Mouse (Mus musculus) WW6 (cell line): Measurements from ENCODE around the gene Rnf213.
"Not testable (repeated sequence)": the region's sequence is repeated elsewhere in the genome, so short reads cannot be mapped to it uniquely, and the experiment has no call there.

ENCODE experiments used
- DNase-seq: peaks from one replicate; pipeline ENCODE4 v3.0.0-alpha.2; 2013; ENCODE audit warnings: low read depth, low spot score

The Rnf213 gene

DNA sequence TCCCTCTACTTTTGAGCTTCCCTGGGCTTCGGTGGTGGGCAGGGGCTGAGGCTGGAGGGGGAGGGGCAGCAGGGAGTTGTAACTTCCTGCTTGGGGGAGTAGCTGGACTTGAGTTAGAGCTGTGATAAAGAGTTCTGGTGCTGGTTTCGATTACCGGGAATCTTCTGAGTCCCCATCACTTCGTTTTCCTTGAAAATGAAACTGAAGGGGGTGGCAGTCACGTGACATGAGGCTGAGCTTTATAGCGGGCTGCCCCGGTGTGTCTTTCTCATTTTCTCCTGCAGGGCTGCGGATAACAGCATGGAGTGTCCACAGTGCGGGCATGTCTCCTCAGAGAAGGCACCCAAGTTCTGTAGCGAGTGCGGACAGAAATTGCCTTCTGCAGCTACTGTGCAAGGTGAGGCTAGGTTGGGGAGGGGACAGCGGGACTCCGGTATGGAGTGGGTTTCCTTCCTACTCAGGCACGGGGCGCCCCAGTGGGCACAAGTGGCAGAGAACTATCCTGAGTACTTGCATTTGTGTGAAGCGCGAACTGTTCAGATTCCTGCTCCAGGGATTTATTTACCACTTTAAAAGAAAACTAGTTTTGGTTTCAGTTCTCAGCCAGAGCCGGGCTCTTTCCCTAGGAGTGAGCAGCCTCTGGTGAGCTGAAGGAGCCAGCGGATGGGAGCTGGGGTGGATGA is at the start of gene Rnf213:
Rnf213 (plus strand) TSS at position 301 of the 683 bp plus-strand sequence.
- DNase-seq: no peak

DNA sequence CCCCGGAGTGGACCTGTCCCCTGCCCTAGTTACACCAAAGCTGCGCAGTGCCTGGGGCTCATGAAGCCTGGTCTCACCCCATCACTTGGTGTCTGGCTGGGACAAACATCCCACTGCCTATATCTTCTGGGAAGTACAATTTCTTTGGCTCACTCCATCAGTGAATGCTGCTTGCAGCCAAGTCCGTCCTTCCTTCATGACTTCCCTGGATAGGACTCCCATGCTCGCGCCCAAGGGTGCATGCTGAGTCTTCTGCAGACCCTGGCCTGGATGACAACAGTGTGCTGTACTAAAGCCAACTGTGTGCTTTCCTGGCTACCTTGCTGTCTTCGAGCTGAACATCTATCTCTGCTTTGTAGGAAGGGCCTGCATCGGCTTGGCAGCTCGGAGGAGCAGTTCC is 48.7 kb upstream of the Rnf213 start:
- DNase-seq: no peak

DNA sequence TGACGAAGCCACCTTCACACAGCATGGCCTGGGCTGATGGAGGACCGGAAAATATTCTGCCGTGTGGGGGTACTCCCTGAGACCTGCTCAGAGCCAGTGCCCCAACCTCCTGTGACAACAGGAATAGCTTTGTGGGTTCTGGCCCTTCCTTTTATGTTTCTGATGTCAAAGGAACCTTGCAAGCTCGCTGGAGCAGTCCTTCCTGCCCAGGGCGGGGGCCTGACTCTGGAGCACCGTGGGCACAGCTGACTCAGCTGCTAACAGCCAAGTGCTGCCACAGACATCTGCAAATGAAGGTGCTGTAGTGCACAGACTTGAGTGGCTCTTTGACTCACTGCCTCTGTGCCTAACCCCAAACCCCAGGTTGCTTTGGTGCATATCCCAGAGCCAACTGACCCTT is 48.0 kb upstream of the Rnf213 start:
- no peak for DNase-seq

DNA sequence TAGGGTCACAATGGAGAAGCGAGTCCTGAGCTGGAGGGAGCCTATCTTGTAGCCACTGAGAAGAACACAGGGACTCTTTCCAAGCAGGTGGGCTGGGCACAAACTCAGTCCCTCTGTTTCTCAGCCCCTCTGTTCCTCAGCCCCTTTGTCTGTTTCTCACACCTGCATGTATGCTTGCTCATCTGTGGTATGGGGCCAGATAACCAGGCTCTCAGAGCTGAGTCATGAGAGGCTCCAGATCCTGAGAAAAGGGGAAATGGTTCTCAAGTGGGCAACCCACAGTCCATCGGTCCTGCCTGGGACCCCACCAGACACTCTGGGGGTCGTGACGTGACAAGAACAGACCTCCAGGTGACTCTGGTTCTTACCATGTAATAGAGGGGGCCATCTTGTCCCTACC is 45.8 kb upstream of the Rnf213 start:
- no peak for DNase-seq

DNA sequence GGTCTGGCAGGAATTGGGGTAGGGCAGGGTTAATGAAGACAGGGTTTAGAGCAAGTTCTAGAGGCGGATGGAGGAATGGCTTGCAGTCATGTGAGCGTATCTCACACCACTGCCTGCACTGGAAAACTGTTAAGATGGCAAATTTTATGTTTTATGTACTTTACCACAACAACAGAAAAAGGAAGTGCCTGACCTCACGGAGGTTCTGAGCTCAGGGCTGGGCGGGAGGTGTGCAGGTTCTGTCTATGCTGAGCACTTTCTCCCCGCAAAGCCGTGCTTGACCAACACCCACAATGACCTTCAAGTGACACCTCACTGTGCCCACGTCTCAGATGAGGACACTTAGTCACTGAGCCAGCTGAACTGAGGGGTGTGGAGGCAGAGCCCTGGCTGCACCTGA is 40.8 kb upstream of the Rnf213 start:
- DNase-seq: no peak

DNA sequence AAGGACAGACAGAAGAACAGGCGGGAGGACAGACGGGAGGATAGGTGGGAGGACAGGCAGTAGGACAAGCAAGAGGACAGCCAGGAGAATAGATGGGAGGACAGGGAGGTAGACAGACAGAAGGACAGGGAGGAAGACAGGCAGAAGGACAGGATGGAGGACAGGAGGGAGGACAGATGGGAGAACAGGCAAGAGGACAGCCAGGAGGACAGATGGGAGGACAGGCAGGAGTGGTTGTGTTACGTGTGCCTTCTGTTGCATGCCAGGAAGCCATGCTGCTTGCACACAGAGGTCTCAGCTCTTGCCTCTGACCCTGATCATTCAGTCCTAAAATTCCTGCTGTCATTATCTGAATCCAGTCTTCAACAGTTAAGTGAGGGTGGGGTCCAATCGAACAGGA is 39.0 kb upstream of the Rnf213 start:
- no peak for DNase-seq

DNA sequence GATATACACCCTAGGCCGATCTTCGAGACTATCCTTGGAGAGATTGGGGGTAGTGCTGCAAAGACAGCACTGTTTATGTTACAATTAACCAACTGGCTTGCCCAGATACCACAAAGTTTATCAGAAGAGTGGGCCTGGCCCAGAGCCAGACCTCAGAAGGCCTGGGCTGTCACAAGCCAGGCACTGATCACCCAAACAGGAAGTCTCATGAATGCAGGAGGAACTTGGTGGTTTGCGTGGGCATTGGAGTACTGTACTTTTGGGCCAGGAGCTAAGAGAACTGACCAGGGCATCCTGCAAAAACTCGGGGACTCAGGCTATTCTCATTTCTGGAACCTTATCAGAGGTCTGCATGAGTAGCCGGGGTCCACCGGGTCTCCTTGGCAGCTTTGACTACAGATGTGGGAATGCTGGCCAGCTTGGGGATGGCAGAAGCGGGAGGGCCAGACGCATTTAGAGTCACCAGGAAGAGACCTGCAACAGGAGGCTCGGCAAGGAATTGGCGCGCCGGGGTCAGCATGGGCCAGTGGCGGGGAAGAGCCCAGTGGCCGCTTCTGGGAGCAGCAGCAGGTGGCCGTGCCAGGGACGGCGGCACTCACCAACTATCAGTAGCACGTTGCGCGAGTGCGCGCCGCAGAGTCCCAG is 38.0 kb upstream of the Rnf213 start:
- DNase-seq: no peak

DNA sequence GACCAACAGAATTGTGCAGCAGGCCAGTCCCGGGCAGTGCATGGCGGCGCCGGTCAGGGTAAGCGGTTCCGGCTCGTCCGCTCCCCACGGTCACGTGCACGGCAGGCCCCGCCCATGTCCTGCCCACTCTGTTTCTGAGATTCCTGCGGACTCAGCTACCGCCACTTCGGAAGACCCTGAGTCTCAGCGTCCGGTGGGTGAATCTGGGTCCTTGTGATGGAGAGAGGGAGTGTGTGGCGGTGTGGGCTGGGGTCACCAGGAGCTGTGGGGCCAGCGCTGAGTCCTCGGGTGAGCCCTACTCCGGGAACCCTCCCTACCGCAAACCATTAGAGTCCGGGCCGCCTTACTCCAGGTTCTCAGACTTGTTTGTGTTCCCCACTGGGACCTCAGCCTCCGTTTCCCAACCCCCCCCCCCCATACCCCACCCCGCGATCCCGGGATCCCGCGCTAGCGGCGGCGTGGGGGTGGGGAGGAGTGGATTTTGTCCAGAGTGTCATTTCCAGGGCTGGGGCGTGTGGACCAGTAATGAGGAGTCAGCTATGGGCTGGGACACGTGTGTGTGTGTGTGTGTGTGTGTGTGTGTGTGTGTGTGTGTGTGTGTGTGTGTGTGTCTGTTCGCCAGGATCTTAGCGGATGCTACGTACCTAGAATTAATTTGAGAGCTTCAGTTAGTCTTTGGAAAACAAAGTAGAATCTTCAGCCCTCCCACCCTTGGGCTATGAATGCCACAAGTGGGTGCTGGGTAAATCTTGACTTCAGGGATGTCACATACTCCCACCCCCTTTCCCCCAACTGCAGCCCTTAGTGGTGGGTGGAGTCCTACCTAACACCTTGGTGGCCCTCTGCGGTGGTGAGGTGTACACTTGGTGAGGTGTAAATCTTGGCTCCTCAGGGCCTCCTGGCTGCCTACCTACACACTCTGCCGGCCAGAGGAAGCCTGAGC is 37.2 kb upstream of the Rnf213 start, which contains the start of the genes Sgsh and Slc26a11:
Sgsh (minus strand) TSS at position 94 of the 943 bp plus-strand sequence.
Slc26a11 (plus strand) TSS at position 115 of the 943 bp plus-strand sequence.
- DNase-seq: no peak

DNA sequence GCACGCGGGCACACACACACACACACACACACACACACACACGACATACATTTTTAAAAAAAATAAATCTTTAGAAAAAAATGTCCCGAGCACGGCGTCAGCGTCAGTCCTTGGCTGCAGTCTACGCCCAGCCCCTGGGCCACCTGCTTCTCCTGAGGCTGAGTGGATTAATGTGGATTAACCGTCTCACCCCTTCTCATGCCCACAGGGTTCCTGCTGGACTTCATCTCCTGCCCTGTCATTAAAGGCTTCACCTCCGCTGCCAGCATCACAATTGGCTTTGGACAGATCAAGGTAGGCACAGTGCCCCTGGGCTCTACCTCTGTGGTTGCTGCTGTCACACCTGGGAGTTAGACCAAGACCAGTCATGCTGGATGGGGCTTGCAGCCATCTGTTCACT is 33.8 kb upstream of the Rnf213 start:
- no peak for DNase-seq

DNA sequence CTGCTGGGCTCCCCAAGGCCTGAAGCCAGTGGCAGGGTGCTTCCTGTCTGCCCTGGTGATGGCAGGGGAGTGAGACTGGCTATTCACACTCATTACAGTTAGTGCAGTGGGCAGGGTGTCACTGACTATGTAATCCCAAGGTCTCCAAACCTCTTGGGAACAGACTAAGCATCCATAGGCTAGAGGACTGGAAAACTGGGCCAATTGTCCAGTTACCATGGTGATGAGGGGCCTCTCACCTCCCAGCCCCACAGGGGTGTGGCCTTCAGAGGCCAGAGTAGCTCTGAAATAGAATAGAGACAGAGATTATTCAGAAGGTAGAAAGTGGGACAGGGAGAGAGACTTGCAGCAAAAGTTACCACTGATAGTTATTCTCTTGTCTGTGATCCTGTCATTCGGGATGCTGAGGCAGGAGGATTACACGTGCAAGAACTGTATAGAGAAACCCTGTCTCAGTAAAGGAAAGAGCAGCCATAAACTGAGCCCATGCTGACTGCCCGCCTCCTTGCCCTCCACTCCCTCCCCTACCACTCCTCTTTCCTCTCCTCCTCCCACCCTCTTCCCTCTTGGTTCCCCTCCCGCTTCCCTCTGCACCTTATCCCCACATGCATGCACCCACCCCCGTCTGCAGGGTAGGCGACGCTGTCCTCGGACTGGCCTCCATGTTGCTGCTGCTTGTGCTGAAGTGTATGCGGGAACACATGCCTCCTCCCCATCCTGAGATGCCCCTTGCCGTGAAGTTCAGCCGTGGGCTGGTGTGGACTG is 29.9 kb upstream of the Rnf213 start:
- no peak for DNase-seq

DNA sequence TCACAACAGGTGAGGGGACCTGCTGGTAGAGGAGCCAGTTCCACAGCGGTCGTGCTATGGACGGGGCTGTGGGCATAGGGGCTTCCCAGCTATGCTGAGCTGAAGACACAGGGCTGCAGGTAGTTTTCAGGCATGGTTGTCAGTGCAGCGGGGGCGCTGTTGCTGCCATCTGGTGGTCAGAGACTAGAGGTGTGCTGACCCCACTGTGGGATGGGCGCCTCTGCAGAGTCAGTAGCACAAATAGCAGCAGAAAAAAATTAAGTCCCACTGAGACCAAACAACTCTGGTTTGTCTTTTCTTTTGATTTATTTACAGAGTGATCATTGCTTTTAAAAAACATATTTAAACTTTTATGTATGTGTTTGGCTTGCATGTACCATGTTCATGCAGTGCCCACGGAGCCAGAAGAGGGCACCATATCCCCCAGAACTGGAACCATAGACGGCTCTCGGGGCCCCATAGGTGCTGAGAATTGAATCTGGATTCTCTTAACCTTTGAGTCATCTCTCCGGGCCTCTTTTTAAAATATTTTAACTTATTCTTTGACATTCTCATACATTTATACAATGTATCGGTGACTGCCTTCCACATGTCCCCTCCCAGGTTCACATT is 29.3 kb upstream of the Rnf213 start:
- DNase-seq: peak; percentile 60

DNA sequence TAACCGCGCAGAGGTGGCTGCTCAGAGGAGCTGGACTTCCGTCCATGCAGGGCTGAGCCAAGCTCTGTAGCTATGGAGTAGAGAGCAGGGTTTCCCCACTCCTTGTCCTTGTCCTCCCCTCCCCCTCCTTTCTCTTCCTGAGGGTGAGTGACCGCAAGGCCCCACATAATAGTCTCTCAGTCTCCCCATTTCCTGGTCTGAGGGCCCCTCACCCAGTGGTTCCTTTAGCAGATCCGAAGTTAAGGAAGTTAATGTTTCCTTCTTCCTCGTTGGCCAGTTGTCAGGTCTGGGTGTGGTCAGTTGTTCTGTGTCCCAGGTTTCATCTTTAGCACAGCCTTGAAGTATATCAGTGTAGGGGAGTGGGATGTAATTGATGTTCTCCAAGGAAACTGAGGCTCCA is 17.5 kb upstream of the Rnf213 start:
- DNase-seq: no peak

DNA sequence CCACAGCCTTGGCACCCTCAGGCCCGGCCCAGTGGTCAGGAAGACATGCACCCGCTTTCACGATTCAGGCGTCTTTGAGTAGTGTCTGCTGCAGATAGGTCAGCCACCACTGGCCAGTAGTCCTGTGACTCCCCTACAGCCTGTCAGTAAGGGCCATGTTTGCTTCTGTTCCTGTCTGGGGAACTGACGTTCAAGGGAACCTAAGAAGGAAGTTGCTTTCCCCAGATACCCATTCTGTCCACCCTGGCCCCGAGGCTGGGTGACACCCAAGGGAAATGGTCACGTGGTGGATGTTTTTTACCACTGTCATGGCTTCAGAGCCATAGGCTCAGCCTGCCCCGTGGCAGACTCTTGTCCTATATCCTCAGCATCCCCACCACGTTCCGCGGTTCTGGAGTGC is 15.6 kb upstream of the Rnf213 start:
- no peak for DNase-seq

DNA sequence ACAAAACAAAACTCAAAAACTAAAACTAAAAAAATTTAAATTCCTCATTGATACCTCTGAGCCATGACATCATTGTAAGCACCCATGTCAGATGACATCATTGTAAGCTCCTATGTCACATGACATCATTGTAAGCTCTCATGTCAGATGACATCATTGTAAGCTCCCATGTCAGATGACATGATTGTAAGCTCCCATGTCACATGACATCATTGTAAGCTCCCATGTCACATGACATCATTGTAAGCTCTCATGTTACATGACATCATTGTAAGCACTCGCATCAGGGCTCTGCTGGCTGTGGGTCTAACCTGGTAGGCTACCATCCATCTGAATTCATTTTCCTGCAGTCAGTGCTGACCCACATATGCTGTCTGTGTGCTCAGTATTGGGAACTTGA is 14.3 kb upstream of the Rnf213 start:
- DNase-seq: no peak

DNA sequence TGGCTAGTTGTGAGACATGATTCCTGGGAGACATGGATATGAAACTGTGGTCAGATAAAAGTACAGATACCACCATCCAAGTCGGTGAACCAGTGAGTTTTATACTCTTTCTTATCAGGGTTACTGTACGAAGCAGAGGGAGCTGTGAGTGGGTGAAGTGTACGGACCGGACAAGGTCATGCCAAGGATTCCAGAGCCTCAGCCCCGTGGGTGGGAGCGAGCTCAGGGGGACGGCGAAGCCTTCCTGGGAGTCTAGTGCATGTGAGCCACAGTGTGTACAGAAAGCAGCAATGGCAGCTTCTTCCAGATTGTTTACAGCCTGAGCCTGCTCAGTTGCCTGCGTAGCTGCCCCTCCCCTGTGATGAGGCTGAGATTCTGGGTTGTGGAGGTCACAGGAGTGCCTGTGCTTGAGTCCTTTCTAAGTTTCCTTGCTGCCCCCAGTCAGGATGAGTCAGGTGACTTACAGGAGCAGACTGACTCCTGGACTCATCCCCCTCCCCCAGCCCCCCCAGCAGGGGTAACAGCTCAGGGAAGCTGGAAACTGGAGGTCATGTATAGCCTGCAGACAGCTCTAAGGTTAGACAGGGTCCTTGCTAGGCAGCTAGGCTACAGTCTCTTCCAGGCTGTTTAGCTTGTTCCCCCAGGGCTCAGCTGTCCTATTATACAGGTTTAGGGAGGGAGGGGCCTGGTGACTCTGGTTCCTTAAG is 11.1 kb upstream of the Rnf213 start:
- DNase-seq: no peak

DNA sequence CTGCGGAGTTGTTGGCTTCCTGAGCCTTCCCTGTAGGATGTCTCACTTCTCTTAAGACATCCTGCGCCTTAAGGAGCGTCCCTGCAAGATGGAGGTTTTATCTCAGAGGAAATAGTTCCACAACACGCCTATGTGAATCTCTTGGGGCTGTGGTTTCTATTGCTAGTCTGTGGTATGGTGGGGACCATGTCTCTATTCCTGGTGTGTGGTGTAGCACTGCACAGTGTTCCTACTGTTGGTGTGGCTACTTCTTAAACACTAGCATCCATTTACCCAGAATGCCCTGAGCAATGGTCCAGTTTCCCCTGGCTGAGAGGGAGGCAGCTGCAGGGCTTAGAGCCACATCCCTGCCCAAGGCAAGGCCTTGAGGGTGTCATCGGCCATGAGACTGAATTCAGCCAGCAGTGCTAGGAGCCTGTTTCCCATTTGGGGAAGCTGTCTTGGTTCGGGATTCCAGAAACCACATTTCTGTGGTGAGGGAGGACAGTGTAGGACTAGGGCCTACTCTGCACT is 10.5 kb upstream of the Rnf213 start:
- no peak for DNase-seq

DNA sequence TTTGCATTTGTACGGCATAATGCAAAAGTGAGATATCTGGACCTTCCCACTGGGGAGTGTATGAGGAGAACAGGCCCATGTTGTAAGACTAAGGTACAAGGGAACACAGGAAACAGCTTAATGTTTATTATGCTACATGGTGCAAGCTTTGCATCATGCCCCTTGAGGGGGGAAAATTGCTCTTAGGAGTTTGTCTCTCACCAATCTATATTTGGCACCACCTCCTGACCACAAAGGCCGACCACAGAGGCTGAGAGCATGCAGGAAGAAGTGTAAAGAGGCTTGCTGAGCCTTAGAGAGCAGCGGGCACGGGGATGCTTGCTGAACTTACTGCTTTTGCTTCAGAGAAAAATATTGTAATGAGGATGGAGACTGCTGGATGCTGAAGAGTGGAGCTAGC is 8.0 kb upstream of the Rnf213 start:
- DNase-seq: no peak

DNA sequence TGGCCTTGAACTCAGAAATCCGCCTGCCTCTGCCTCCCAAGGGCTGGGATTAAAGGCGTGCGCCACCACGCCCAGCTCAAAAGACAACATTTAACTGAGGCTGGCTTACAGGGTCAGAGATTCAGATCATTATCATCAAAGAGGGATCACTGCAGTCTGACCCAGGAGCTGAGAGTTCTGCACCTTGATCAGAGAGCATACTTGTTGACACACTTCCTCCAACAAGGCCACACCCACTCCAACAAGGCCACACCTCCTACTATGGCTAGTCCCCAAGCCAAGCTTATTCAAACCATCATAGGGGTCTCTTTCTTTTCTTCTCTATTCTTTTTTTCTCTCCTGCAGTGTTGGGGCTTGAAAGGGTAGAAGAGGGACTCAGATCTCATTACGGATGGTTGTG is 6.6 kb upstream of the Rnf213 start:
- no peak for DNase-seq

DNA sequence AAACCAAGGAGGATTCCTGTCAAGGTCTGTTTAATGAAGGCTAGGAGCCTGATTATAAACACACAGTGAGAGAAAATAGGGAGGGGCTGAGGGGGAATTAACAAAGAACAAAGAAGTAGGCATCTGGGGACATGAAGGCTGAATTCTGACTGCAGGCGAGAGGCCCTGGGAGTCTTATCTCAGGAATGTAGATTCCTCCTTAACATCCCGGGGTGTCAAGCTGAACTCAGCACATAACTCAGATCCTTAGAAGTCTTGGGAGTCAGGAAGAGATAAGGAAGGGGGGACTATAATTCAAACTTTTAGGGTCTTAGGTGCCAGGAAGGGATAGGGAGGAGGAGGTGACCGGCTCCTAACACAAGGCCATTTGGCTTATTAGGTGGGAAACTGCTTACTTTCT is 5.6 kb upstream of the Rnf213 start:
- not testable (repeated sequence) for DNase-seq

DNA sequence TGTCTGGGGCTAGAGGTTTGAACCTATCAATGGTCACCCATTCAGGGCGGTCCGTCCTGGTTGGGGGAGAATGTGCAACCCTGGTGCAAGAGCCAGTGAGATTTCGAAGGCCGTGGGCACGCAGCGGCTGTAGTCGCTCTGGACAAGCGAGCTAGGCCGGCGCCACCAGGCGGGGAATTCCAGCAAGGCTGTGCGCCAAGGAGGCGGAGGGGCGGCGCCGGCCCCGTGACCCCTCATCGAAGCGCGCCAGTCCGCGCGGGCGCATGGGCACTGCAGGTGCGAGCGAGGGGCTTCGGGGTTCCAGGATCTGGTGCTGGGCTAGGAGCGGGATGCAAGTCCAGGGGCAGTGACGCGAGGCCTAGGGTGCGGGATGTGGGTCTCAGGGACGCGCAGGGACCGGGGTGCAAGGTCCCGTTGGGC is 3.0 kb upstream of the Rnf213 start:
- no peak for DNase-seq
